Comparison of ENCODE assay signal across 7 mouse cellular contexts in genomic region chr1:46892752-46893151, GRCm38 (mm10). TPM values are rescaled to one million over a fixed set of nuclear protein-coding genes. Genes with fewer than 3 reads are reported as not detected.
DNase-seq lines count a peak whose midpoint lies in the region; ATAC-seq and TF ChIP-seq lines count a peak whose summit lies in the region.

Slc39a10 (minus strand) TSS chr1:46892852.

- H3K4me1 ChIP-seq in neural tube, embryonic 11.5 days (ENCODE audit: control insufficient read depth, insufficient read depth, low read length), result no peaks in the 10 kb centered on the region
- H3K4me1 ChIP-seq in embryonic fibroblast, embryonic 13.5 days (ENCODE audit: control insufficient read depth, insufficient read depth, low read length), result no peaks in the 10 kb centered on the region
- no peaks in the 10 kb centered on the region for H3K4me1 ChIP-seq in neural tube, embryonic 14.5 days (ENCODE audit: control insufficient read depth, insufficient read depth, low read length)

- H3K36me3 ChIP-seq in neural tube, embryonic 11.5 days (ENCODE audit: control insufficient read depth, insufficient read depth, low read length), result no peaks in the 10 kb centered on the region
- no peaks in the 10 kb centered on the region for H3K36me3 ChIP-seq in neural tube, embryonic 14.5 days (ENCODE audit: control insufficient read depth, insufficient read depth, low read length)

- TF ChIP-seq CTCF in embryonic fibroblast, embryonic 13.5 days (IDR thresholded peaks at IDR 0.05; ENCODE audit: borderline replicate concordance, insufficient read depth, low read length), result no peak

- no peak within 1 kb of the TSS for H3K9ac ChIP-seq in neural tube, embryonic 11.5 days (ENCODE audit: low read length)
- no peak within 1 kb of the TSS for H3K9ac ChIP-seq in neural tube, embryonic 14.5 days (replicated peaks; ENCODE audit: low read depth, low read length)

- no peak within 1 kb of the TSS for H3K4me3 ChIP-seq in neural tube, embryonic 11.5 days (ENCODE audit: low read depth, low read length)
- no peak within 1 kb of the TSS for H3K4me3 ChIP-seq in embryonic fibroblast, embryonic 13.5 days (ENCODE audit: insufficient read depth, low read length)
- no peak within 1 kb of the TSS for H3K4me3 ChIP-seq in neural tube, embryonic 14.5 days (ENCODE audit: low read depth, low read length)

- H3K27me3 ChIP-seq in neural tube, embryonic 11.5 days (ENCODE audit: control insufficient read depth, insufficient read depth, low read length), result no peaks in the 10 kb centered on the region
- H3K27me3 ChIP-seq in neural tube, embryonic 14.5 days (ENCODE audit: control insufficient read depth, insufficient read depth, low read length), result no peaks in the 10 kb centered on the region

- no peak for ATAC-seq in neural tube, embryonic 11.5 days (ENCODE audit: insufficient read depth, low FRiP score, low TSS enrichment)
- ATAC-seq in neural tube, embryonic 14.5 days (ENCODE audit: low read depth), result no peak

- H3K9me3 ChIP-seq in neural tube, embryonic 11.5 days (ENCODE audit: control insufficient read depth, low read length), result no peaks in the 10 kb centered on the region
- H3K9me3 ChIP-seq in neural tube, embryonic 14.5 days (ENCODE audit: control insufficient read depth, low read length), result no peaks in the 10 kb centered on the region

- H3K4me2 ChIP-seq in neural tube, embryonic 11.5 days (ENCODE audit: low read depth), result no peak within 1 kb of the TSS
- H3K4me2 ChIP-seq in neural tube, embryonic 14.5 days (ENCODE audit: low read depth, low read length), result no peak within 1 kb of the TSS

- no peak within 1 kb of the TSS for H3K27ac ChIP-seq in neural tube, embryonic 11.5 days (ENCODE audit: low read depth, low read length)
- H3K27ac ChIP-seq in embryonic fibroblast, embryonic 13.5 days (ENCODE audit: insufficient read depth, low read length), result no peak within 1 kb of the TSS
- no peak within 1 kb of the TSS for H3K27ac ChIP-seq in neural tube, embryonic 14.5 days (ENCODE audit: low read depth, low read length)

- 63% methylated on average over 3 of the region's 3 CpGs for WGBS in neural tube, embryonic 11.5 days
- 64% methylated on average over 3 of the region's 3 CpGs for WGBS in neural tube, embryonic 14.5 days

- no peak for DNase-seq in neural tube, embryonic 11.5 days (ENCODE audit: low spot score)
- DNase-seq in neural tube, embryonic 10.5 days (ENCODE audit: extremely low spot score, low spot score), result no peak
- no peak for DNase-seq in layer of hippocampus, postnatal 14 days (ENCODE audit: low spot score in 2 of 2)
- no peak for DNase-seq in kidney, postnatal 4 days
- no peak for DNase-seq in thymus, postnatal 4 days

- no peak for TF ChIP-seq POLR2A in embryonic fibroblast, embryonic 13.5 days (IDR thresholded peaks at IDR 0.05; ENCODE audit: low read depth, low read length)

RNA-seq across cellular contexts. Expression of gene Slc39a10, which starts in this region (rescaled TPM):
- polyA plus RNA-seq in neural tube, embryonic 11.5 days (2014; fragmentation: Nextera tagmentation; extraction: Ambion mirVana), result 81.1 and 83.9 TPM in 2 replicates
- 29.3 and 32.4 TPM in 2 replicates for polyA plus RNA-seq in embryonic fibroblast, embryonic 13.5 days (2011; ENCODE audit: insufficient read length, low read depth, missing spikeins)
- total RNA-seq in layer of hippocampus, postnatal 14 days (2021), result 100 to 1,000 TPM in 1 of 2 experiments, 10 to 100 TPM in 1; 91.8 to 102 TPM
- 81.5 and 82.1 TPM in 2 replicates for polyA plus RNA-seq in neural tube, embryonic 14.5 days (2014; fragmentation: Nextera tagmentation; extraction: Ambion mirVana)
